Mouse (Mus musculus): ENCODE data around the gene Nmral1. TPM values are rescaled to one million over a fixed set of nuclear protein-coding genes. Genes with fewer than 3 reads are reported as not detected.

The Nmral1 gene
- 5.5 and 7.7 TPM in 2 replicates for polyA plus RNA-seq (2012; rRNA removed; ENCODE audit: low replicate concordance)

GRCm38 (mm10) chr16:4718753-4719518 lies at the start of gene Nmral1:
Gene Nmral1 (minus strand): TSS chr16:4719356.

DNA sequence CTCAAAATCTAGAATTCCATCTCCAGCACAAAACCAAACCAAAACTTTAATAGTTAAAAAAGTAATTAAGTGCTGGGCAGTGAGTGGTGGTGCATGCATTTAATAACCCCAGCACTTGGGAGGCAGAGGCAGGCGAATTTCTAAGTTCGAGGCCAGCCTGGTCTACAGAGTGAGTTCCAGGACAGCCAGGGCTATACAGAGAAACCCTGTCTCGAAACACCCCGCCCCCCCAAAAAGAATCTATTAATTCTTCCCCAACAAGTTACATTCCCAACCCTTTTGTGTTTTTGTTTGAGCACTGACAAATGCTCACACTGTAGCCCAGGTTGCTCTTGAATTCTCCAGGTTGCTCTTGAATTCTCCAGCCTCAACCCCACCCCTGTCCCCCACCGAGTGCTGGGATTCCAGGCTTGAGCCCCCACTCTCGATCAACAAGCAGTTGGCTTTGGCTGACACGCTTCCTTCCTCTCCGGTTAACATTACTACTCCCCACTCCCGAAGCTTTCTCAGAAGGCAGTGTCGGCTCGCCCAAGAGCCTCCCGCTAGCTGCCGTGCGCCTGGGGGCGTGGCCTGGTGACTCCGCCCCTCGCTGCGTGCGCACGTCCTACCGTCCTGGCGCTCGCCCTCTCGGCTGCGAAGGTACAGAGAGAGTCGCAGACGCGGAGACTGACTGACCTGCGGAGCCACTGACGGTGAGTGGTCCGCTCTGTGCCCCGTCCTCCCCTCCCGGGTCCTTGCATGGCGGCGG lies 6.8 kb upstream of the Nmral1 start, which contains the start of gene Hmox2:
Gene Hmox2, plus strand, starts transcription at position 582 of the 748 bp plus-strand sequence.

DNA sequence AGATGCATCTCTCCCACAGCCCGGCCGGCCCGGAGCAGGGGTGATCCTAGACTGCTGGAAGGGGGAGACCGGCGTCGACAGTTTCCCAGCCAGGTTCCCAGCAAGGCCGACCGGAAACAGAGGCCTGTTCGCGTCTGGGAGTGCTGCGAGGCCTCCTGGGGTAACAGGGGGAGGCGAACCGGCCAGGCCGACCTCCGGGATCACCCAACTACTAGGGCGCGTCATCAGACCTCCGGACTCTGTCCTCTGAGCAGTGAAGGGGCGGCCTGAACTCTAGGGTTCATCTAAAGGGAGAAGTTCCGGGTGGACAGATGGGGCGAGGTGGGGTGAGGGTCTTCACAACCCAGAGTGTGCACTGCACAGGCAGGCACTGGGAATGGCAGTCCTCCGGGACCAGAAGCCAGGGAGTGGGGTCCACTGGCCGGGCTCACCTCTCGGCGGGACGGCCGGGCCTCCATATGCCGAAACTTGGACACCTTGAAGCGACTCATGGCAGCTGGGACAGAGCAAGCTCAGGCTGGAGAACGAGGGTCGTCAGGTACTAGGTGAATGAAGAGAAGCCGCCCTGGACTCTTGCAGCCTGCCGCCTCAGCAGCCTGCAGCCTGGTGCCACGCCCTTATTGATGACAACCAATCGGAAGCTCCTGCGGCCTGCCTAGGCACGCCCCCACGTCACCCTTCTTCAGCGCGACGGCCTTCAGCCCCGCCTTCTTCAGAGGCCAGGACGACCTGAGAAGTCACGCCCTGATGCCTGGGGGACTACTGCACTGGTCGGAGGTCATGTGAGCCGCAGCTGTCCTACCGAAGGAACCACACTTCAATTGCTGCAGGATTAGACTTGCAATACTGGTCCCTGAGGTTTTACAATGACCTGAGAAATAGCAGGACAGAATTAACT lies 39.8 kb downstream of the Nmral1 start, which contains the start of gene Coro7:
Gene Coro7, minus strand, starts transcription at position 657 of the 898 bp plus-strand sequence.

Other genes with a start within 250 kb of the Nmral1 start
- 2.3 and 93.5 TPM in 2 replicates for gene Srl, start 177.5 kb downstream of the Nmral1 start, polyA plus RNA-seq (2012; rRNA removed; ENCODE audit: low replicate concordance)
- gene Tfap4, start 159.5 kb downstream of the Nmral1 start, polyA plus RNA-seq (2012; rRNA removed; ENCODE audit: low replicate concordance), result 8.1 and 10.8 TPM in 2 replicates
- gene Glis2, start 124.6 kb downstream of the Nmral1 start, polyA plus RNA-seq (2012; rRNA removed; ENCODE audit: low replicate concordance), result 27.6 and 30.4 TPM in 2 replicates
- gene Pam16, start 94.4 kb downstream of the Nmral1 start, polyA plus RNA-seq (2012; rRNA removed; ENCODE audit: low replicate concordance), result 16.4 and 16.5 TPM in 2 replicates
- gene Vasn, start 79.4 kb downstream of the Nmral1 start, polyA plus RNA-seq (2012; rRNA removed; ENCODE audit: low replicate concordance), result 55.7 and 69.7 TPM in 2 replicates
- 22.9 and 40.5 TPM in 2 replicates for gene Dnaja3, start 79.4 kb downstream of the Nmral1 start, polyA plus RNA-seq (2012; rRNA removed; ENCODE audit: low replicate concordance)
- 101 and 150 TPM in 2 replicates for gene Coro7, start 39.6 kb downstream of the Nmral1 start, polyA plus RNA-seq (2012; rRNA removed; ENCODE audit: low replicate concordance)
- 25.1 and 44.8 TPM in 2 replicates for gene Hmox2, start 7.0 kb upstream of the Nmral1 start, polyA plus RNA-seq (2012; rRNA removed; ENCODE audit: low replicate concordance)
- 130 and 138 TPM in 2 replicates for gene Cdip1, start 70.9 kb upstream of the Nmral1 start, polyA plus RNA-seq (2012; rRNA removed; ENCODE audit: low replicate concordance)
- 0.13 TPM in 1 of 2 replicates, not detected in the other for gene 4930562C15Rik, start 116.1 kb upstream of the Nmral1 start, polyA plus RNA-seq (2012; rRNA removed; ENCODE audit: low replicate concordance)
- 44.3 and 89.8 TPM in 2 replicates for gene Ubald1, start 161.0 kb upstream of the Nmral1 start, polyA plus RNA-seq (2012; rRNA removed; ENCODE audit: low replicate concordance)
- 141 and 173 TPM in 2 replicates for gene Mgrn1, start 166.9 kb upstream of the Nmral1 start, polyA plus RNA-seq (2012; rRNA removed; ENCODE audit: low replicate concordance)
- gene Nudt16l1, start 219.4 kb upstream of the Nmral1 start, polyA plus RNA-seq (2012; rRNA removed; ENCODE audit: low replicate concordance), result 104 and 109 TPM in 2 replicates
- 49.7 and 51.0 TPM in 2 replicates for gene Anks3, start 244.8 kb upstream of the Nmral1 start, polyA plus RNA-seq (2012; rRNA removed; ENCODE audit: low replicate concordance)